Mouse (Mus musculus) cortical plate, adult 2 months (tissue): ENCODE results near the gene Gal. TPM values are rescaled to one million over a fixed set of nuclear protein-coding genes. Genes with fewer than 3 reads are reported as not detected.

ENCODE experiments used
- H3K27ac ChIP-seq: fragments of 200-500 bp; 2 replicates; pipeline ENCODE4 v1.5.1; 2012; ENCODE audit warnings: low read length, control low read depth, inconsistent platforms; ENCODE audit not compliant: insufficient read depth
- H3K4me1 ChIP-seq: fragments of 200-500 bp; 2 replicates; pipeline ENCODE4 v1.6.1; 2011; ENCODE audit warnings: low read length; ENCODE audit not compliant: control insufficient read depth, insufficient read depth
- H3K4me3 ChIP-seq: fragments of 200-500 bp; 2 replicates; pipeline ENCODE4 v1.5.1; 2011; ENCODE audit warnings: mild to moderate bottlenecking, low read length, control low read depth; ENCODE audit not compliant: insufficient read depth
- CTCF ChIP-seq: fragments of 200-500 bp; IDR thresholded peaks from 2 replicates; pipeline ENCODE4 v1.5.1; 2011; ENCODE audit warnings: mild to moderate bottlenecking, control low read depth, low read length; ENCODE audit not compliant: insufficient read depth; ENCODE audit errors: extremely low read depth
- POLR2A ChIP-seq: fragments of 200-500 bp; IDR thresholded peaks from 2 replicates; pipeline ENCODE4 v1.6.1; 2011; ENCODE audit warnings: mild to moderate bottlenecking, low read length, control low read depth; ENCODE audit not compliant: insufficient read depth; ENCODE audit errors: extremely low read depth
- polyA plus RNA-seq: library from polyadenylated mRNA; depleted of rRNA; stranded (reverse); fragments of >200 nt; gene quantifications from 2 replicates; pipeline ENCODE4 v1.2.3, GENCODE M21; 2012

The Gal gene
- polyA plus RNA-seq, 1 experiment, result 0.48 TPM

DNA sequence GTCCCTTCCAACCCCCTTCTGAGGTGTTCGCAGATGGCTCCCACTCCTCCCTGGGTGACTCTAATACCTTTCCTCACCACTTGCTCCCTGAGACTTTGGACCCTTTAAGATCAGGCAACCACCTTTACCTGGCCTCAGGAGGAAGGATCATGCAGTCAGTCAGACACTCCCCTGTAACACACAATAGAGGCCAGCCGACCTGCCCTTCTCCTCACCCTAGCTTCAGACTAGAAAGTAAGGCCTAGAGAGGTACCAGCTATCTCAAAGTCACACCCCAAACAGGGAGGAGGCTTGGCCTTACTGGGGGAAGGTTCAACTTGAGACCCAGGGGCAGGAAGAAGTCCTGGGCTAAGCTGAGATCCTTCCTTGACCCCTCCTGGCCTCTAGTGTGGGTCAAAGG is 9.9 kb upstream of the Gal start:
- no peak overlapping the region for H3K27ac ChIP-seq
- no peak overlapping the region for H3K4me3 ChIP-seq
- TF ChIP-seq POLR2A (no peak), CTCF (no peak)
- no peaks in the 10 kb centered on the region for H3K4me1 ChIP-seq

DNA sequence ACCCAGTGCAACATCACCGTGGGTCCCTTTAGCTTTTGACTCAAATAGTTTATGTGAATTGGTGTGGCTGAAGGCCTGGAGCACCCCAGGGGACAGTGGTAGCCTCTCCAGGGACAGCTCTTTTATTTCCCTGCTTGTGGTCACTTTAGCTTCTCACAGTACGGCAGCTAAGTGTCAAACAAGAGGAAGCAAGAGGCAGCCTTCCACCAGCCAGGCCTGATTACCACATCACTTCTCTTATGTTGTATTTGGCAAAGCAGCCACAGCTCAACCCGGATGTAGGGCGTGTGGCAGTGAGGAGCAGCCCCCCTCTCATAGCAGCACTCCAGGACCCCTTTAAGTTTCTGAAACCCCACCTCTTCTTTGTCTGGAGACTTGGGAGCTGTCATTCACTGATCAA is 8.6 kb upstream of the Gal start:
- Histone ChIP-seq H3K27ac (no peak overlapping the region), H3K4me3 (no peak overlapping the region), H3K4me1 (no peaks in the 10 kb centered on the region; the same call in 1 of the 2 replicates)
- no peak for TF ChIP-seq POLR2A
- no peak for TF ChIP-seq CTCF

DNA sequence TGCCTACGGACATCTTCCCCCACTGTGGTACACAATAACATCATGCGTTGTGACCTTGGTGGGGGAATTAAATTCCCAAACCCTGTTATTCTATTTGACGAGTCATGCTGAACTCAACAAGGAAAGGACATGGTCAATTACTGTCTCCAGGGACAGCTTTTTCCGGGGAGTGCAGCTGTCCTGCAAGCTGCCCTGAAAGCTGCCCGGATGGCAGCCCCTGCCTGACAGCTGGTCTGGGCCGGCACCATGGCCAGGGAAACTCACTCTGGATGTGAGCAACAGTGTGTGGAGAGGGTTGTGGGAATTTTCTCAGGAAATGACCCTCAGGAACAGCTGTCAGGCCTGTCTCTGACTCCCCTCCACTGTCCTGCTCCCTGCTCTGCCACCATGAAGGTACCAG is 8.1 kb upstream of the Gal start:
- H3K4me1 ChIP-seq, result no peaks in the 10 kb centered on the region; the same call in 1 of the 2 replicates
- TF ChIP-seq POLR2A (no peak), CTCF (no peak)
- H3K4me3 ChIP-seq, result no peak overlapping the region
- no peak overlapping the region for H3K27ac ChIP-seq

DNA sequence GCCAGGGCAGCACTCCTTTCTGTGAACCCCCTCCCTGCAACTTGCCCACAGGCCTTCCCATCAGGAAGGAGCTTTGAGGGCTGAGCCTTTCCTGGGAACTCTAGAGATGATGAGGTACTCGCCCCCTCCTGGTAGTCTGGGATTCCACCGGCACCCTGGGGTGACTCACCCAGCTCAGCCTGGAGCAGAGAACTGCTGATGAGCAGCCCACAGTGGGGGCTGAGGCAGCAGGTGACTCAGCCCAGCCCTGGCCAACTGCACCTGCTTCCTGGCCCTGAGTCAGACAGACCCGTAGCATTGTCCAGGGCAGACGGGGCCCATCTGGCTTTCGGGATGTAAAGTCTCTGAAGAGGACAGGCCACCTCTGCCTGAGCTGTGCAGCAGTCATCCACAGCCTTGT is 4.9 kb upstream of the Gal start:
- TF ChIP-seq POLR2A (no peak), CTCF (no peak)
- no peaks in the 10 kb centered on the region; the same call in 1 of the 2 replicates for H3K4me1 ChIP-seq
- H3K27ac ChIP-seq, result no peak overlapping the region
- H3K4me3 ChIP-seq, result no peak overlapping the region

DNA sequence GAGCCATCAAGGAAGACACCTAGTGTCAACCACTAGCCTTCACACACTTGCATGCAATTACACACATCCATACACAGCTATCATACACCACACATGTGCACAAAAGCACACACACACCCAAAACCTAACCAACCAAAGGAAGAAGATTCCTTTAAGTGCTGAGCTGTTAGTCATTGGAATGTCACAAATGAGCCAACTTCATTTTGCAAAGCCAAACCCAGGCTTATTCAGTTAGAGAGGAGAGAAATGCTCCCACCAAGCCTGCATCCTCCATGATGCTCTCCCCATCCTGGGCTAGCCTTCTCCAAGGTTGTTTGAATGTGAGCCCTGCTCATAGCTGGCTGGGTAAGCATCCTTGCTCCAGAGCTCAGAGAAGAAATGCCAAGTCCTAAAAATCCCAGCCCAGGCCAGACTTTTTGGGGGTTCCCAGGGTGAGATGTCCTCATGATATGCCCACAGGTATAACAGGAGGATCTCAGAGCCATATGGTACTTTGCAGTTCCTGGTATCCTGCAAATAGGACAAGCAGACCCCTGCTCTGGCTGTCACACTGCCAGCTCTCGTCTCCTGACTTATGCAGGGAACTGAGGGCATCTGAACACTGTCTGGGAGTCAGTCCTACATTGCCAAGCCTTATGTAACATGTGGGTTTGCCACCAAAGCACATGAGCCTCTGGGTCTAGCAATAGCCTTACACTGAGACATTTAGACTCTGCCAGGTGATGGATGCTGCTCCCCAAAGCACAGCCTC is 8.6 kb downstream of the Gal start:
- Histone ChIP-seq H3K27ac (no peak overlapping the region), H3K4me1 (no peaks in the 10 kb centered on the region), H3K4me3 (no peak overlapping the region)
- TF ChIP-seq POLR2A (no peak), CTCF (no peak)

DNA sequence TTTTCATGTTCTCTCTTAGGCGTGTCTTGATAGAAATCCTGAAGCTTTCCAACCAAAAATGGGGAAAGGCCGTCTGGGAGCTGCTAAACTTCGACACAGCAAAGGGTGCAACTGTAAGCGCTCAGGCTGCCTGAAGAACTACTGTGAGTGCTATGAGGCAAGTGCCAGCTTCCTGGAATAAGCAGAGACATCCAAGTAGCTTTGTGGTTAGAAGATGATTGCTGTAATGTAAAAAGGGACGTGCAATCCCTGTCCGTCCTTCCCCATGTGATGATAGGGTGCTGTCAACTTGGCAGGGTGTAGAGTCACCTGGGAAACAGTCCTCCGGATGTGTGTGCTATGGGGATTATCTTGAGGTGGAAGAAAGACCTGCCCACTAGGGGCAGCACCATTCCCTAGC is 10.3 kb downstream of the Gal start:
- TF ChIP-seq CTCF (no peak), POLR2A (no peak)
- no peak overlapping the region for H3K4me3 ChIP-seq
- H3K27ac ChIP-seq, result no peak overlapping the region
- no peaks in the 10 kb centered on the region for H3K4me1 ChIP-seq

DNA sequence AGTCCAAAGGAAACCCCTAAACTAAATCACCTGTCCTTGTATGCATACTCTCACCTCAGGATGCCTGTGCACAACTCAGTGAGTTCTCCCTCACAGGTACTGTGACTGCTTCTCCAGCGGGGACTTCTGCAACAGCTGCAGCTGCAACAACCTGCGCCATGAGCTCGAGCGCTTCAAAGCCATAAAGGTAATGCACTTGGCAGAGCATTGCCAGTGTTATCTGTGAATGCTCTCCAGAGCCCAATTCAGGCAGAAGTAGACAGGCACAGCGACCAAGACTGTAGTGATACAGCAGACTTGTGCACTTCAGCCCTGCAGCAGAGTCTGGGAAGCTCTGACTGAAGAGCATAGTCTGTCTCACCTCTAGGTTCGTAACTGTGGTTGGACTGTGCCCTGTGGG is 12.0 kb downstream of the Gal start:
- no peak for TF ChIP-seq POLR2A
- no peak for TF ChIP-seq CTCF
- no peak overlapping the region for H3K27ac ChIP-seq
- no peaks in the 10 kb centered on the region for H3K4me1 ChIP-seq
- H3K4me3 ChIP-seq, result no peak overlapping the region

DNA sequence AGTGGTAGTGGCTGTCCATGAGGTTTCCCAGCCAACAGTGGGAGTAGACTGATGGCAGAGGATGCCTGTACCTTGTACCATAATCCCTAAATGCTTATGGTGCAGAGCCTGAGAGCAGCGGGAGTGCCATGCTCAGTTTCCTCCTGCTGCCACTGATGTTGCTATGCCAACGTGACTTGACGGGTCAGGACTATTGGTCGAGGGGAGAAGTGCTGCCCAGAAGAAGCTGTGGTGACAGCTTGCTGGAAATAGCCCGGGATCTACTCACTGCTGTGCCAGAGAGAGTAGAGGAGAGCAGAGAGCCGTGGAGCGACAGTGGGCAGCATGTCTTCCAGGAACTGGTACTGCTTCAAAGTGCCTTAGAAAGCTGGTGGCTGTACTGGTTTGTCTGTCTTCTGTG is 12.4 kb downstream of the Gal start:
- Histone ChIP-seq H3K4me1 (no peaks in the 10 kb centered on the region), H3K4me3 (no peak overlapping the region), H3K27ac (no peak overlapping the region)
- TF ChIP-seq CTCF (no peak), POLR2A (no peak)

DNA sequence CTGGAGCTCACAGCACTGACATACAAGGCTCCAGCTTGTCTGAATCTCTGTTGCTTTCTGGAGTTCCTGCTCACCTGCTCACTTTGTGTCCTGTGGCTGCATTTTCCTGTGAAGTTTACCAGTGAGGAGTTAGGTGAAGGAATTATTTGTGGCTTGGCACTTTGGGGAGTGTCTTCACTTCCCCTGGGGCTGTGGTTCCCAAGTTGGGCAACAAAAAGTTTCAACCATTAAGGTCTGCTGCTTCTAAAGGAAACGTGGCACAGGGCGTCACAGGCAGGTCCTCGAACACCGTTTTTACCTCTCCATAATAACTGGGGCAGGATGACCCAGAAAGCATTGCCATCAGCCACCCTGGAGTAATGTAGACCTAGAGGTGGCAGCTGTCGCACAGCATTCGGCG is 12.8 kb downstream of the Gal start:
- no peak overlapping the region for H3K4me3 ChIP-seq
- H3K4me1 ChIP-seq, result no peaks in the 10 kb centered on the region
- H3K27ac ChIP-seq, result no peak overlapping the region
- TF ChIP-seq CTCF, result no peak
- TF ChIP-seq POLR2A, result no peak

DNA sequence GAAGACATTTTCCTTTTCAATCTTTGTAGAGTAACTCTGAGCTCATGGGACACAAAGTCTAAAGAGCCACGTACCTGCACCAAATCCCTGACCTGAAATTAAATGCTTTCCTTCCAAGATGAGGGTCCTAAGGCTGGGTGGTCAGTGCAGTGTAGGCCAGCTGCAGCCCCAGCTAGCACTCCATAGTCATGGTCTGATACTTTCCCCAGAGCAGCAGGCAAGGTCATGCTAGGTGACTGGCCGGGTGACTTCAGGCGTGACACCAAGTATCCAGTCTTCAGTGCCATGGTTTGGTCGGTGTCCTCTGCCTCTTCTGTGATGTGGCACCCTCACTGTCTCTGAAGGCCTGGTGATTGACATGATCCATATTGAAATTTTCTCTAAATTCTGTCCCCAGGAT is 14.3 kb downstream of the Gal start:
- TF ChIP-seq POLR2A (no peak), CTCF (no peak)
- H3K4me3 ChIP-seq, result no peak overlapping the region
- H3K27ac ChIP-seq, result no peak overlapping the region
- no peaks in the 10 kb centered on the region for H3K4me1 ChIP-seq
